Mouse (Mus musculus): ENCODE results near the gene Ubr4.

Gene Ubr4

GRCm38 (mm10) chr4:139430891-139431290 is 78.5 kb downstream of the Ubr4 start:
- DNase-seq (ENCODE audit: low spot score in 2 of 2), result no peak

DNA sequence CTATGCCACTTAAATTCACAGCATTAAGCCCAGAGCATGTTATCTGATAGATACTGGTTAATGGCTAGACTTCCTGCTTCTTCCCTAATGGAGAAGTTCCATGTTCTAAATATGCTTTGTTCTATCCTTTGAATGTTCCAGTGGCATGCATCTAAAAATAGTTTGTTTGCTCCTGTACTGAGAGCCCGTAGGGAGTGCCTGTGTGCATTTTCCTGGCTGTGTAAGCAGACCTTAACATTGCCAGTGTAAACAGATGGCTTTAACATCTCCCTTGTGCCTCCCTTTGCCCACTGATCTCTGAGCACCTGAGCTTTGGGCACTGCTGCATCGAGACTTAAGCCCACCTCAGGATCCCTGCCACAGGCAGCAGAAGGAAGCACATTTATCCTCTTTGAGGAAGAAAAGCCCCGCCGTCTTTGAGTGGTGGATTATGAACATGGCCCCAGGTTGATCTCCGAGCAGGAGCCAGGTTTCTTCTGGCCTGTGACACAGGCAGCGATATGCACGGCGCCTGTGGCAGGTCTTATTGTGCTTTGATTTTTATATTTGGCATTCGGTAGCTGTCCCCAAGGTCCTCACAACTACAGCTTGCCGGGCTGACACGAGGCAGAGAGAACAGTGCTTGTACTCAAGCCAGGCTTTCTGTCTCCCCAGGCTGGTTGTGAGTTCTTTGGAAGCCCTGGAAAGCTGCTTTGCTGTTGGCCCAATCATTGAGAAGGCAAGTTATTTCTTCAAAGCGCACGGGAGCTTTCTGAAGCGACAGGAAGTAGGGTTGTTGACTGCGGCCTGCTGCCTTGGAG is 80.8 kb downstream of the Ubr4 start:
- no peak for DNase-seq (ENCODE audit: low spot score in 2 of 2)

DNA sequence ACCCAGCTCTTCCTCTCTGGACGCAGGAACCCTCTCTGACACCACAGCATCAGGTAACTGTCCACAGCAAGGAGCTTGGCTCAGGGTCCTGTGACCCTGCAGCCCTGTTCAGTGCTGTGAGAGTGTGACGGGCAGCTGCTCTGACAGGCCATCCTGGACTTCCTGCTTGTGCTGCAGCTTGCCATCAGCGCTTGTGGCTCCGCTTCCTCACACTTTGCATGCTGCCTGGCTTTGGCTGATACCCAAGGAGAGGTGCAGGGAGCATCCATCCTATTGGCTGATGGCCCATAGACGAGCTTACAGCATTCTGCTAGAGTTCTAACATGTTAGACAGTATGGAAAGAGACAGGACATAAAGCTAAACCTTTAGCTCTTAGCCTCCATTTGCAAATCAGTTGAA is 88.8 kb downstream of the Ubr4 start:
- DNase-seq (ENCODE audit: low spot score in 2 of 2), result no peak

GRCm38 (mm10) chr4:139441806-139442205 is 89.4 kb downstream of the Ubr4 start:
- DNase-seq (ENCODE audit: low spot score in 2 of 2), result no peak

DNA sequence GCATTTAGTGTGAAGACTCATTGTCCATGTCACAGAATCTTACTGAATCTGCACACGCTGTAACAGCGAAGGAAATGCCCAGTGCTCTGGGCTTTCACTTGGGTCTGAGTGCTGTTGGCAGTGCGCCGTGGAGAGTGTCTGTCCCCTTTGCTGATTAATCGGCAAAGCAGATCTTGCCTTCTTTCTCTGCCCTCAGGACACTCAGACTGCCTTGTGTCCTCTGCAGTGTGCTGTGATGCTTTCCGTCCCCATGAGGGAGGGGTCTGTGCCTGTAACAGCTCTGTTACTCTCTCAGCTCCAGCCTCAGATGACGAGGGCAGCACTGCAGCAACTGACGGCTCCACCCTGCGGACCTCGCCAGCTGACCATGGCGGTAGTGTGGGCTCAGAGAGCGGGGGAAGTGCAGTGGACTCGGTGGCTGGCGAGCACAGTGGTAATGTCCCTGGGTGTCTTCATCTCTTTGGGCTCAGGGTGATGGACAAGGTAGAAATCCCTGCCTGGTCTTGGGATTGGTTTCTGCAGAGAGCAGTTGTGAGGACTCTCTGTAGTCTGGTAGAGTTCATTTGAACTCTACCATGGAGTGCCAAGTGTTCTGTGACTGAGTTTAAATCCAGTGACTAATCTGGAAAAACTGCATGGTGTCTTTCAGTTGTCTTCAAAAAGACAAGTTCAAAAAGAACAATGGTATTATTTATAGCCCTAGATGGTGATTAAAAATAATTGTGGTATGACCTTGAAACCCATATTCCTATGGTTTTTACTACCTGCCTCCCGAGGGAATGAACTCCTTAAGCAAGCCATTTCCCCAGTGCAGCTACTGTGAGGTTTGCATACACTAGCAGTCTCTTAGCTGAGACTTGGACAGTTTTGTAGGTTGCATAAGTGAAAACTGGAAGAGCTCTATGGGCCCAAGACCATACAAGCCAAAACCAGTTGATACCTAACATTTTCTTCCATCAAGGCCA is 90.3 kb downstream of the Ubr4 start:
- no peak for DNase-seq (ENCODE audit: low spot score in 2 of 2)

GRCm38 (mm10) chr4:139444315-139444714 is 91.9 kb downstream of the Ubr4 start:
- no peak for DNase-seq (ENCODE audit: low spot score in 2 of 2)

GRCm38 (mm10) chr4:139446176-139446575 is 93.8 kb downstream of the Ubr4 start:
- no peak for DNase-seq (ENCODE audit: low spot score in 2 of 2)

GRCm38 (mm10) chr4:139446731-139447675 is 94.6 kb downstream of the Ubr4 start:
- no peak for DNase-seq (ENCODE audit: low spot score in 2 of 2)

GRCm38 (mm10) chr4:139452944-139453700 is 100.7 kb downstream of the Ubr4 start:
- no peak for DNase-seq (ENCODE audit: low spot score in 2 of 2)

- DNase-seq (ENCODE audit: low spot score in 2 of 2), result no peak
These were observed 101.9 kb downstream of the Ubr4 start for GRCm38 (mm10) chr4:139454339-139454738.

DNA sequence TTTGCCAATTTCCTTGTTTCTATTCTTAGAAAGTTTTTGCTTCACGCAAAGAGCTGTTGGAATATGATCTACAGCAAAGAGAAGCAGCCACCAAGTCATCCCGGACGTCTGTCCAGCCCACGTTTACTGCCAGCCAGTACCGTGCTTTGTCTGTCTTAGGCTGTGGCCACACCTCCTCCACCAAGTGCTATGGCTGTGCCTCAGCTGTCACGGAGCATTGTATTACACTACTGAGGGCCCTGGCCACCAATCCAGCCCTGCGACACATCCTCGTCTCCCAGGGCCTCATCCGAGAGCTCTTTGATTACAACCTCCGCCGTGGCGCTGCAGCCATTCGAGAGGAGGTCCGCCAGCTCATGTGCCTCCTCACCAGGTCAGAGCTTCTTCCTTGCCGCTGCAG is 107.6 kb downstream of the Ubr4 start:
- DNase-seq (ENCODE audit: low spot score in 2 of 2), result no peak

DNA sequence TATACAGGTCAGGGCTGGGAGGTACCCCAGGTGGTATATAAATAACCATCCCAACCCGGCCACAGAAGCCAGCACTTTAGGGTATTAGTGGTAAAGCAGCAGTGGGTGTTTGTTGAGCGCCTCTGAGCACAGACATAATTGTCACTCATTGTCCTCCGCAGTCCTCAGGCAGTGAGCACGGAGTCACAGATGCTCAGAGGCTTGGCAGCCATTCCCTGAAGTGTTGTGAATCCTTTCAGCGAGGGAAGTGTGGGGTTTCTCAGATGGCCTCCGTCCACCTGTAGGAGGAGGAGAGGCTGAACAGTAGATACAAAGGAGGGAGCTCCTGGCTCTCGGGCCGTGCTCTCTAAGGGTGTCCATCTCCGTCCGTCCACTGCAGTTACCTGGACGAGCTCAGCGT is 111.8 kb downstream of the Ubr4 start:
- DNase-seq (ENCODE audit: low spot score in 2 of 2), result no peak

DNA sequence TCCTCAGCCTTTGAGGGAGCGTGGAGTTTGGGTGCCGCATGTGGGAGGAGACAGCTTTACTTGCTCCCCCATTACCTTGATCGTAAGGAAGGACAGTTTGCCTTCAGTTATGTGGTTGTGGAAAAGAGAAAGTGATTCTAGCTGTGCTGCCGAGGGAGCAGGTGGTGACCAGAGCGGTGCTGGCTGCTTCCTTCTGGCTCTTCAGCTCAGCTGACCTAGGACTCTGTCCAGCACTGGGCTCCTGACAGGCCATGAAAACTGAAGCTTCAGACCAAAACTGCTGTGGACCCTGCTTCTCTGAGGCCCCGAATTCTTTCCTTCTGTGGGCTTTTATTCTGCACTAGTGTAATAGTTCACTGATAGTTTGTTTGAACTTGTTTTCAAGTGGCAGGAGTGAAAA is 114.1 kb downstream of the Ubr4 start:
- DNase-seq (ENCODE audit: low spot score in 2 of 2), result no peak

DNA sequence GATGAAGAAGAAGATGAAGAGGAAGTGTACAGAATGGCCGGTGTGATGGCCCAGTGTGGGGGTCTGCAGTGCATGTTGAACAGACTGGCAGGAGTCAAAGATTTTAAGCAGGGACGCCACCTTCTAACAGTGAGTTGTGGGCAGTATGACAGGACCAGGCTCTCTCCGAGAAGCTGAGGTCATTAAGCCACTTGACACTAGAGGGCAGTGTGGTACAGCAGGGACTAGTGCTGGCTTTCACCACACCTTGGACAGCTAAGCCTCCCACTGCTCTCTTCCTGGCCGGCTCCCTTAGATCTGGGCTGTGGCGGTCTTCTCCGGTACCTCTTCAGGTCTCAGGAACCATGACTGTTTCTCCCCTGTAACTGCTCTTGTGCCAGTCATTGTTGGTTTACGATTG is 117.8 kb downstream of the Ubr4 start:
- DNase-seq (ENCODE audit: low spot score in 2 of 2), result peak; percentile 70 to 83

DNA sequence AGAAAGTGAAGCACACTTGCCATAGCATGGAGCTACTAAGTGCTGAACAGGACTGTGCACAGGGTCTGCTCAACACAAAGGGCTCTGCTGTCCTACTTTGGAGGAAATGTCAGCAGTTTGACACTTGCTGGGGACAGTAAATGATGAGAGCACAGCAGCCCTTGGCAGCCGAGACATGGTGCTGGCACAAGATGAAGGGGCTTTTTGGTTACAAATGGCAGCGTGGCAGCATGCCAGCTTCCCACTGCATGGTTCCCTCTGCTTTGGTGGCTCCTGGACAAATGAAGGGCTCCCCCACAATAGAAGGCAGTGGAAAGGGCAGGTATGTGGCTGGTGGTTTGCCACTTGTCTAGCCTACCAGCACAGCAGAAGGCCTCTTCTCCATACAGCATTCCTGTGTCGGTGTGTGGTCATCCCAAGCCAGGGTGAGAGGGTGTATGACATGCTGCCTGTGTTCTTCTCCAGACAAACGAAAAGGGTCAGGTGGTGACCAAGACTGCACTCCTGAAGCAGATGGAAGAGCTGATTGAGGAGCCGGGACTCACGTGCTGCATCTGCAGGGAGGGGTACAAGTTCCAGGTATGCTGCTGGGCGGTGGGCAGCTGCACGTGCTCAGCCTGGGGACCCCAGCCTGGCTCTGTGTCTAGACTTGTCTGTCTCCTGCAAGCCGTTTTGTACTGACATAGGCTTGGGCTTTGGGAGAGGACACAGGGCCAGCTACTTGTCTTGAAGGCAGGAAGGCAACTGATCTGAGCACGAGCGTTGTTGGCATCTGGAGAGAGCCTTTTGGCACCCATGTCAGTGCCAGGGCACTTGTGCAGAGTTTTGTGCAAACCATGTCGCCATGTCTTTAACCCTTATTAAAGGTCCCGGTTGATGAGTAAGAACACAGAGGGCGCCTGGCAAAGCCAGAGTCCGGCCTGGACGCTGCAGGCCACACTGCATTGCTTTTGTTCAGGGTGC is 124.5 kb downstream of the Ubr4 start:
- DNase-seq (ENCODE audit: low spot score in 2 of 2), result no peak

DNA sequence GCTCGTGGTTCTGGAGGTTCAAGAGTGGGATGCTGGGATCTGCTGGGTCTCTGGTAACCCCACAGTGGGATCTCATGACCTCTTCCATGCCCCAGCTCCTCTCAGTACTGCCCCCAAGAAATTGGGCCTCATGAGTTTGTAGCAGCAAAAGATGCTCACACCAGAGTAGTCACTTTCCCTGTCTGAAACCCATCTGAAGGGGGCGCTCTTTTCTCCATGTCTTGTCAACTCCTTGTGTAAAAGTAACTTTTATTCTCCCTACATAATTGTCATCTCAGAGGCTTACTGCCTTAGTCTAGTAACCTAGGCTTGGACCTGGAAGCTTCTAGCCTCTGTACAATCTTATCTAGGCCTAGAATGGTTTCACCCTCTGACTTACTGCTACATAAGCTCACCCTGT is 125.6 kb downstream of the Ubr4 start:
- no peak for DNase-seq (ENCODE audit: low spot score in 2 of 2)

DNA sequence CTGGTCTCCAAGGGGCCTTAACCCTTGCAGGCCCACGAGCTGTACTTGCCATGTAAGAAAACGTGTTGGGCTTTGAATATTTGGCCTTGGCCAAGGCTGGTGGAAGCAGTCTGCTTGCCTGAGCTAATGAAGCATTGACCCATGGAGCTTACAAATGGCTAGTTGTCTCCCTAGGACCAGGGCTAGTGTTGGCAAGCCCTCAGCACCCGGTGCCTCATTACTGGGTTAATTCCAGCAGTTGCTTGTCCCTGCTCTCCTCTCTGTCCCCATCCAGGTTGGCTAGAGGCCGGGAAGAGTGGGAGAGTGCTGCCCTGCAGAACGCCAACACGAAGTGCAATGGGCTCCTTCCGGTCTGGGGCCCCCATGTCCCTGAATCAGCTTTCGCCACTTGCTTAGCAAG is 126.8 kb downstream of the Ubr4 start:
- DNase-seq (ENCODE audit: low spot score in 2 of 2), result no peak

GRCm38 (mm10) chr4:139481400-139481799 is 129.0 kb downstream of the Ubr4 start:
- DNase-seq (ENCODE audit: low spot score in 2 of 2), result no peak

- no peak for DNase-seq (ENCODE audit: low spot score in 2 of 2)
These were observed 131.2 kb downstream of the Ubr4 start for GRCm38 (mm10) chr4:139483461-139484105.
